Mouse (Mus musculus) brain, embryonic 14.5 days (tissue): ENCODE results near the gene Igf1r. TPM values are rescaled to one million over a fixed set of nuclear protein-coding genes. Genes with fewer than 3 reads are reported as not detected.
A peak's percentile ranks its signal among the peaks of the same experiment; 100 is the strongest.

Experiments
- DNase-seq: peaks from one replicate; pipeline ENCODE4 v3.0.0-alpha.2; 2011; ENCODE audit warnings: low read depth
- CTCF ChIP-seq: fragments of 200-500 bp; IDR thresholded peaks from 2 replicates; pipeline ENCODE4 v1.5.1; 2012; ENCODE audit warnings: inconsistent platforms, mild to moderate bottlenecking, moderate library complexity, borderline replicate concordance; ENCODE audit not compliant: insufficient read depth, insufficient read length; ENCODE audit errors: extremely low read depth
- POLR2A ChIP-seq: fragments of 200-500 bp; IDR thresholded peaks from 2 replicates; pipeline ENCODE4 v1.6.1; 2012; ENCODE audit warnings: mild to moderate bottlenecking, inconsistent platforms, borderline replicate concordance; ENCODE audit not compliant: poor library complexity, insufficient read depth, insufficient read length, severe bottlenecking; ENCODE audit errors: extremely low read depth
- polyA plus RNA-seq: library from polyadenylated mRNA; depleted of rRNA; stranded (reverse); fragments of >200 nt; gene quantifications from 2 replicates; pipeline ENCODE4 v1.2.3, GENCODE M21; 2012

The Igf1r gene
- polyA plus RNA-seq, 1 experiment: 40.6 TPM

DNA sequence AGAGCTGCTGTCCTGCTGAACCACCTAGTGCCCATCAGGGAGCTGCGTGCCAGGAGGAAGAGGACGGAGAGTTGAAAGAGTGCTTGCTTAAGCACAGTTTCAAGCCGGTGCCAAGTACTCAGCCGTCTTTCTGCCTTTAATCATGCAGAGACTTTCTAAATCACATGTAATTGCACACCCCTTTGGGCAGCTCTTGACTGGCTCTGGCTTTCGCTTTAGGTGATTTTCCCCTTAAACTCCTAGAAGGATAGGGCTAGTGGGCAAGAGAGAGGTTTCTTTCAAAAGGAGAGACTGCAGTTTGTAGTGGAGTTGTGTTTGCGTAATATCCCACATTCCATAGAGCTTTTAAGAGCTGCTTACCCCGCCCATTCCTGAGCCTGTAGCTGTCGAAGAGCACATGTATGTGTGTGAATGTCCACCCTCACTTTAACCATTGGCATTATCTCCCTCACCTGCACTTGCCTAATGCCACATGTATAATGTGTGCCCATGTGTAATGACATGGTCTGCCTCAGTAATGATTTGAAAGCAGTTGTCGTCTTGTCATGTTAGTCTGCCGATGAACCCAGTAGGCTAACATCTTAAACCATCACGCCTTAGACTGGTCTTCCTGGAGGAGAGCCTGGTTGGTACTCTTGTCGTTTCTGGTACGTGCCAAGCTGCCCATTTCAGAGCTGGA, 109.7 kb downstream of the Igf1r start:
- no peak for DNase-seq
- TF ChIP-seq CTCF: no peak
- no peak for TF ChIP-seq POLR2A

DNA sequence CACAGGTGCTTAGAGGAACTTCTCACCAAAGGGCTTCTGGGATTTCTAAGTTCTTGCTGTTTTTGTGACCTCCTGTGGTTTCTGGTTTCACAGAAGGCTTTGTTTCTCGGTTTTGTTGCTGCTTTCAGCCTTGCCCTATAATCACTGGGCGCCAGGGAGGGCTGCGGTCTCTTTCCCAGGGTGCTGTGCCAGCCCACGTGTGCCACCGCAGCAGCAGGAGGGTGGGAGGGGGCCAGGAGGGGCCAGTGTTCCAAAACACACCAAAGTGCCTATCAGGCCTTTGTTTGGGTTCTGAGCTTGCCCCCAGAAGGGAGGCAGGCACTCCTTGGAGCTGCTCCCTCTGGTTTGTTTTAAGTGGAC, 110.2 kb downstream of the Igf1r start:
- TF ChIP-seq POLR2A (no peak), CTCF (no peak)
- DNase-seq: no peak

DNA sequence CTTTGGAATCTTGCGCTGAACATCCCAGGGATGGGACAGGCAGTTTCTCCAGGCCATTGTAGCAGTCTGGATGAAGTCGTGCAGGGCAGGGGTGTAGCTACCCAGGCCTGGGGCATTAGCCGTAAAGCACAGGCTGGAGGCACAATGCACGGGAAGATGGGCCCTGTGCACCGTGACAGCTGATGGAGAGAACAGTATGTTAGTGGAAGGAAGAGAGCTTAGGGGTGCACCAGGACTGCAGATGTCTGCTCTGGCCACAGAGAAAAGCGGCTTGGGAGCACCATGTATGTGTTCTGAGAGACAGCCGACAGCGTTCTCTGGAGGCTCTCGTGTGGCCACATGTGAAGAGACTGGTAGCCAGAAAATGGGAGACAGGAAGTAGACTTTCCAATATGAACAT, 111.1 kb downstream of the Igf1r start:
- TF ChIP-seq POLR2A (no peak), CTCF (no peak)
- no peak for DNase-seq

DNA sequence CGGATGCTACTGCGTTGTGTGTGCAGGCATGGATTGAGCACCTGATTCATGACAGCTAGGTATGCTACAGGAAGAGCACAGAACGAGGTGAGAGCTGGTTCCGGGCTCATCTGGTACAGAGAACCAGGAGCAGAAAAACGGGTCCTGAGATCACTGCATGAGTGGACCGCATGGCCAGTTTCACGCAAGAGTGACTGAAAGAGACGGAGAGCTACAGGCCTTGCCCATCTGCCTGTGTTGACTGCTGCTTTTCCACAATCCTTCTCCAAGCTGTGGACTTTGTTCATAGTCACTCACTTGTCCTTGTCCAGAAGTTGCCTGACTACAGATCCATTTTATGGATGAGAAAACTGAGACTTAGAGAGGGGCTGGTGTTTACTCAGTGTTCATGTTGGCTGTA, 111.5 kb downstream of the Igf1r start:
- TF ChIP-seq CTCF (no peak), POLR2A (no peak)
- DNase-seq: no peak

DNA sequence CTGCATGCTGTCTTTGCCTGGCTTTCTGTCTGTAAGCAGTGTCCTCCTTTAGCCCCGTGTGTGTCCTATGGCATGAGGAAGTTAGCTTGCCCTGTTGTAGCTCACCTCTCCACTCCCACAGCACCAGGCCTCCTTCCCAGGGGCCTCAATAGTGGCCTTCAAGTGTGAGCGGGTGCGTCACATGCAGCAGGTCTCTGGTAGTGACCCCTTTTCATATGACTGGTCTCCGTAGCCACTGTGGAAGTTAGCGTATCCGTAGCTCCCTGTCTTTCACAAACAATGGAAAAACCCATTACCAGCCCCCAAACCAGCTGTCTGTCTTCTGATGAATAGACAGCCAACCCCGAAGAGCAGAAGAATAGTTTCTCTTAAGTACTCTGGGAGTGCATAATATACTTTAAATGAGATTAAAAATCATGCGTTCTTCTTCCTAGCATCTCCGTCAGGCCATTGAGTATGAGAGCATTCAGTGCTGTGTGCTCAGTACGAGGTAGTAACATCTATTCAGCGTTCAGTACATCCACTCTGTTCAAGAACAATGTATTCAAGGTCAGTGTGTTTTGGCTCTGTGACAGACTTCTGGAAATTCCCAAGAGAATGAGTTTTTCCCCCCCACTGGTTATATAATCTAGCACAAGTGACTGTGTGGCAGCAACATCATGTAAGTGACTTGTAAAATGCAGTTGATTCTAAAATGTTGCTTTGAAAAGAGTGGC, 112.2 kb downstream of the Igf1r start:
- no peak for TF ChIP-seq CTCF
- no peak for TF ChIP-seq POLR2A
- DNase-seq: peak; percentile 64

DNA sequence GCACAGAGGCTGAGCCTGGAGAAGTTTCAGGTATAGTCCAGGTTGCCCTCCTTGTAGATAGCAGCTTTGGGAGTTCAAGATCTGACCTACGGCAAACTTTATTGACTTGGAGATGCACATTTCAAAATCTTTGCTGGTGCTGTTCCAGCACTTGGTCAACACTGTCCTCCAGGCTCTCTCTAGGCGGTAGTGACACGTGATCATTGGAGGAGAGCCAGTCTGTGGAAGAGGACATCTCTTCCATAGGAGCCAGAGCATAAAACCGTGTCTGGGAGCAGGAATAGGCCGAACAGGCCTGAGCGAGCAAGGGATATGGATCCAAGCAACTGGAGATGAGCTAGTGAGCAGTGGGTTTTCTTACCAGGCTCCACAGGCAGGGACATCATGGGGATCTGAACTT, 113.3 kb downstream of the Igf1r start:
- TF ChIP-seq CTCF: no peak
- no peak for TF ChIP-seq POLR2A
- DNase-seq: no peak

DNA sequence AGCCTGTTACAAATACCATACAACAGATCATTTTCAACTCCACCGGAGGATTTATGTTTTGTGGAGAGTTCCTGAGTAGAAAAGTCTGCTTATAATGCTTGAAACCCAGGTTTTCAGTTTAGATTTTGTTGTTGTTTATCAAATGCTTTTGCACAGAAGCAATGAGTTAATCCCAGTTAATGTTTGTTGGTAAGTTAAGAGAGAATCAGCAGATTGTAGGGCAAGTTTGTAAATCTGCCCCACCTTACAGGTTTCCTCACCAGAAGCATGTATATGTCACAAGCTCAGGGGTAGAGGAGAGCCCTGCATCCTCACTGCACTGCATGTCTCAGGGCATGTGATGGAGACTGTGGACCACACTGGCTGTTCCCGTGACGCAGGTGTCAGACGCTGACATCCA, 114.7 kb downstream of the Igf1r start:
- no peak for DNase-seq
- TF ChIP-seq CTCF (no peak), POLR2A (no peak)

DNA sequence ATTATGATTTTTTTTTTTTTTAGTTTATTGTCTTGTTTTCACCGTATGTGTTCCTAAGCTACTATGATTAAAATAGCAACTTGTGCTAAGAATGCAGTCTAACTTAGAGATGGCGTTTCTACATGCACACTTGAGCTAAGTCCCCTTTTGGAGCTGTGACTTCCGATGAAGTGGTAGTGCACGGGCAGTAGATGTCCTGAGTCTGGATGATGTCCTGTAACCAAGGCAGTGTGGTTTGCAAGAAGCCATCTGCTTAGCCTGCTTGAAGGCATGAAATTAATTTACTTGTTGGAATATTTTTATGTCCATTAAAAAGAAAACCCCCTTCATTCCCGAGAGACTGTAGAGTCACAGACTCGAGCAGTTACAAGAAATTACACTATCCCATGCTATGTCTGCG, 116.7 kb downstream of the Igf1r start:
- no peak for DNase-seq
- no peak for TF ChIP-seq CTCF
- no peak for TF ChIP-seq POLR2A

DNA sequence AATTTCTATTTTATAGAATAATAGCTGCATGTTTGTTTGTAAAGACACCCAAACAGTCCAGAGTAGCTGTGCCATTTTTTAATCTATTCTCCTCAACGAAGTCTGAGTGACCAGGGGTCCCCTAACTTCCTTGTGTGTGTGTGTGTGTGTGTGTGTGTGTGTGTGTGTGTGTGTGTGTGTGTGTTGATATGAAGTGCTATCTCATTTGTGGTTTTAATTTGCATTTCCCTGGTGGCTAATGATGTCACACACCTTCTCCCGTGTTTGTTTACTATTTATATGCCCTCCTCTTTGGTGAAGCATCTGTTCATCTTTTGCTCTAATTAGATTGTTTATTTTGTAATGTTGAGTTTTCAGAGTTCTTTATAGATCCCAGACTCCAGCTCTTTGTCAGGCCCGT, 117.4 kb downstream of the Igf1r start:
- no peak for DNase-seq
- no peak for TF ChIP-seq CTCF
- TF ChIP-seq POLR2A: no peak

DNA sequence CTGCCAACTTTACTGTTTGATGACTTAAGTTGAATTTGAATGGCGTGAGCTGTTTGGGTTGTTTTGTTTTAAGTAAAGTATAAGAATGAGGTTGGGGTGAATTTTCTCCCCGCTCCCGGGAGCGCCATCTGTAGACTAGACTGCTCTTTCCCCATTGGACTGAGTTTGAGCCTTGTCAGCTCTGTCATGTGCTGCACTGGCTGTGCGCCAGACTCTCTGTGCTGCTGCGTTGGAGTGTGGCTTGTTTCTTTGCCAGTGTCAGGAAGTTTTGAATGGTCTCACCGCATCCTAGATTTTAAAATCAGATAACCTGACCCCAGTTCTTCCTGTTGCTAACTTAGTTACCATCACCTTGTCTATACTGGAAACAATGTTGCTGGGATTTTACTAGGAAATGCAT, 118.0 kb downstream of the Igf1r start:
- no peak for TF ChIP-seq CTCF
- TF ChIP-seq POLR2A: no peak
- DNase-seq: peak; percentile 93

DNA sequence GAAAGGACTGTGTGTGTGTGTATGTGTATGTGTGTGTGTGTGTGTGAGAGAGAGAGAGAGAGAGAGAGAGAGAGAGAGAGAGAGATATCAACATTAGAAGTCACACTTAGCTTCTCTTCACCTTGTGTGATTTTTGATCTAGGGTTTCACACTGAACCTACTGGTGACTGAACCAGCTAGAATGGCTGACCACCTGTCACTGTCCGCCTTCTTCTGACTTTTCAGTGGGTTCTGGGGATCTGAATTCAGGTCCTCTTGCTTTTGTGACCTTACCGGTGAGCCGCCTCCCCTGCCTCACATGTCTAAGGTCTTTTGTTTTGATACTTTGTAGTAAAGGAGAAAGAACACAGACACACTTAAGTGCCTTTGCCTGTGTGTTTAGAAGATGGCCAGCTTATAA, 118.4 kb downstream of the Igf1r start:
- no peak for TF ChIP-seq CTCF
- no peak for TF ChIP-seq POLR2A
- DNase-seq: no peak

DNA sequence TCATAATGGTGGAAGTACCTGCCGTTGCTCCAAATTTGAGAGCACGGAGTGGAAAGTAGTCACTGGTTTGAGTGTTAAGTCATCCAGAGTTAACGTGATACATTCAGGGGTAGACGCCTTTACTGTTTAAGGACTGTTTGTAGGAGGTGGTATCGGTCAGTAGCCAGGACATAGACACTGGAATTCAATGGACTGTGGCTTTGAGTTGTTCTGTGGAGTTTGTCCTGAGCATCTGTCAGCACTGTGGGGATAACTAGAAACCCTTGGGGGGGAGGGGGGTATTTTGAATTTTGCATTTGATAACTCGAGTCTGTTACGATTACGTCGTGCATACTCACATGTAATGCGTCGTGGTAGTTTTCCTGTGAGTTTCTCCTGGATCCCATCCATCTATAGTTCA, 119.1 kb downstream of the Igf1r start:
- no peak for TF ChIP-seq POLR2A
- no peak for TF ChIP-seq CTCF
- no peak for DNase-seq
